Mouse (Mus musculus): ENCODE data around the gene Safb2.

The Safb2 gene

DNA sequence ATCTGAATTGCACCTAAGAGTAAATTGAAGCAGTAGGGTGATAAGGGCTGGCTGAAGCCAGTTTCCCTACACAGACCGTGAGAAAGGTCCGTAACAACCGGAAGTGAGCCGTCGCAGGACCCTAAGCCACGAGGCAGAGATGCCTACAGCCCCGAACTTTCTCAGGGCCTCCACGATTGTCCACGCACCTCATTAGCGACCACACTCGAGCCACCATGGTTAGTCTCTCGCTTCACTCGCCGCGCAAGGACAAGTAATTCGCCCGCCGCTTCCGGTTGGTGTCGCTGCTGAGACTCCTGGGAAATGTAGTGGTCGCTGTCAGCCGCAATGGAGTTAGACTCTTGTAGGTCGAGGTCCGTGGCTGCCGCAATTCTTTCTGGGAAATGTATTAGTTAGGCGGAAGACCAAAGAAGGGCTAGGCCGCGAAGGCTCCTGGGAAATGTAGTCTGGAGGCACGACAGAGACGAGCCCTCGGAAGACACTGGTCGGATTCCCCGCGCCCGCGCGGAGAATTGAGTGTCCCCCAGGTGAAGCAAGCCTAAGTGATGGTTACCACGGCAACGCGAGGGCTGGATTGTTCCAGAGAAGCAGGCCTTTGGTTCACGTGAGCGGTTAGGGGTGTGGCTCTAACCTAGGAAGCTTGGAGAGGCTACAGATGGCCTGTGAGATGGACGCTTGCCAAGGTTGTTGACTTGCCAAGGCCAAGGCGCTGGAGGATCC is 25.2 kb upstream of the Safb2 start, which contains the start of gene 2410015M20Rik:
Gene 2410015M20Rik (minus strand): TSS at position 320 of the 720 bp plus-strand sequence.
- DNase-seq (ENCODE audit: low read depth): peak; percentile 97

DNA sequence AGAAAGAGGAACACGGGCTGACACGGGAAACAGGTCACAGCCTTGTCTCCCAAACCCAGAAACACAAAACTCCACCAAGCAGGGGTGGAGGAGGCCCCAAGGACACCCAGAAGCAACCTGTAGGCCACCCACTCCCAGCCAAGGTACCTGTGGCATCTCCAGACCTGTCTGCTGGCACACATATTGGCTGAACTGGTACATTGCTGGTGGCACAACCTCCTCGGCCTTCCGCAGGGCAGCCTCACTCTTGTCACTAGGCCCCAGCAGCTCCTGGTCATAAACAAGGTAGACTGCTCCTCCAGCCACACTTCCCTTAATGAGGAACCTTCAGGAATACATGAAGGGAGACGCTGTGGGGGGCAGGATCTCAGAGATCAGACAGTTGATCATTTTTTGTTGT is 24.3 kb upstream of the Safb2 start:
- DNase-seq (ENCODE audit: low read depth): no peak

DNA sequence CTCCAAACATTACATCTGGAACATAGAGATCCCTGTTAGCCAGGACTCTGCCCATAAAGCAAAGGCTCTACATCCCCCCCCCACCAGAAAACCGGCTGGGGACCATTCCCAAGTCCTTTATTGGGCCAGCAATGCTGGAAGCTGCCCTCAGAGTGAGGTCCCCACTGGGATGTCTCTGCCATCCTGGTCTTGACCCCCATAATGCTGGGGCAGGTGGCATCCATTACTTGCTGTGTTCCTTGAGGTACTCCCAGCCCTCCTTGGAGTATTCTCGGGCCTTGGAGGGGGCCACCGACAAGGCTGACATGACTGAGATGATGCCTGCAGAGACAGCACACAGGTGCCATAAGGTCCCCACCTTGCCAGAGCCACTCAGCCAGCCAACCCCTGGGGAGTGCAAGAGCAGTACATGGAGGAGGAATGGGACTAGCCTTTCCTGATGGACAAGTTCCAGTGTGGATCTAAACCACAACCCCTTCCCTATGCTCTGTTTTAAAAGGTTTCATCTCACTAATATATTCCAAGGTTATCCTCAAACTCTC is 23.2 kb upstream of the Safb2 start:
- DNase-seq (ENCODE audit: low read depth): no peak

DNA sequence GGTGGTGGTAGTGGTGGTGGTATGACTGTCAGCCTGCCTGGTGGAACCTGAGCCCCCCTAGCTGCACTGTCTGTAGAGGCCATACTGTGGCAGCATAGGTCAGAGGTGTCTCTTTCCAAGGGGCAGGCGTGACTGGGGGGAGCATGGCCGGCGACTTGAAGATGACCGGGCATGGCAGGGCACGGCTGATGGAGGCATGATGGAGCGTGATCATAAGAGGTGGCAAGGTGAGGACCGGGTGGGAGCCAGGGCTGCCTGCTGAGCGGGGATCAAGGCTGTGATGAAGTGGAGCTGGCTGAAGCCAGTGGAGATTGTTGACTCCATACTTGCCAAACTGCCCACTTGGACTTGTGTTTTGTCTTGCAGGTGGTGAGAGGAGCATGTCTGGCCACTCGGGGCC is 21.0 kb upstream of the Safb2 start:
- DNase-seq (ENCODE audit: low read depth): no peak

DNA sequence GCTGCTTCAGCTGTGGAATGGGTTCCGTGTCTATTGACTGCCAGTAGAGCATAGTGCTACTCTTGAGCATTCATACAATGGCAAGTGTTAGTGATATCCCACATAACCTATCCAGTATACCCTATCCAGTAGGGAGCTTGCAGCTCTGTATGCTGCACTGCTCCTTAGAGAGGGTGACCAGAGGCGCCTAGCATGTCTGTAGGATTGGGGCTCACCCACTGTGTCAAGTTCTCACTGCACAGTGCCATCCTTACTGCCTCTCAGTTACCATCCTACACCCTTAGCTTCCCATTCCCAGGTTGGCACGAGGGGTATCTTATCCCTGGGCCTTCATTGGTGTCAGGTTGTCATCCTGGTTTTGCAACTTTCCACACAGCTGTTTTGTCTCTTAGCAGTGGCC is 20.0 kb upstream of the Safb2 start:
- no peak for DNase-seq (ENCODE audit: low read depth)

DNA sequence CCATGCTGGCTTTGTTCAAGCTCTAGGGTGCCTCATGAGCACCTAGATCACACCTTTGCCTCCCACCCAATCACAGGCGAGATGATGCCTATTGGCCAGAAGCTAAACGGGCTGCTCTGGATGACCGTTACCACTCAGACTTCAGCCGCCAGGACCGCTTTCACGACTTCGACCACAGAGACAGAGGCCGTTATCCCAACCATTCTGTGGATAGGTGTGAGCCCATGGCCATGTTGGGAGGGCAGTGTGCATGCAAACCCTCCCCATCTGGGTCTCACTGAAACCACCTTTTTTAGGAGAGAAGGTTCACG is 19.6 kb upstream of the Safb2 start:
- no peak for DNase-seq (ENCODE audit: low read depth)

DNA sequence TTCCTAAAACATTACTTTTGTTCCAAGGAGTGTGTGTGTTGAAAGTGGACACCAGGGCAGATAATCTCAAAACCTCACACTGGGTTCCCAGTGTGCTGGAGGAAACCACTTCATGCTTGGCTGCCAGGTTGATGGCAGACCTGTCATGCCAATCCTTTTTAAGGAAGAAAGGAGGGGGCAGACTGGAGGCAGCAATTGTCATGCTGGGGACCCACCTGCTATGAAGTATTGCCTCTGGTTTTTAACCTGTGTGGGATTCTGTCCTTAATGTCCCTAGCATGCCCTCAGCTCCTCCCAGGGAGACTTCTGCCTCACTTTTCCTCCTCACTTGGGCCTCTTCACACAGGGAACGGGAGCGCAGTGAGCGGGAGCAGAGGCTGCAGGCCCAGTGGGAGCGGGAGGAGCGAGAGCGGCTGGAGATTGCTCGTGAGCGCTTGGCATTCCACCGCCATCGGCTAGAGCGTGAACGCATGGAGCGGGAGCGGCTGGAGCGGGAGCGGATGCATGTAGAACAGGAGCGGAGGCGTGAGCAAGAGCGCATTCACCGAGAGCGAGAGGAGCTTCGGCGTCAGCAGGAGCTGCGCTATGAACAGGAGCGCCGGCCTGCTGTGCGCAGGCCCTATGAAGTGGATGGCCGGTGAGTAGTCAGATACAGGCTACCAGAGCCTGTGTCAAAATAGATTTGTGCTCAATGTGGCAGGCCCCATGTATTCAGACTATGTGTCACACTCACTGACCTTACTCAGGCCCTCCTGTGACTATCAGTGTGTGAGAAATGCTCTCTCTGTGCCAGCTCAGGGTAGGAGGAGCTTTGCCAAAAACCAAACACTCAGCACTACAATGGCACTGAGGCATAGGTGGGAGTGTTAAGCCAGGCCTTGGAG is 19.0 kb upstream of the Safb2 start:
- no peak for DNase-seq (ENCODE audit: low read depth)

DNA sequence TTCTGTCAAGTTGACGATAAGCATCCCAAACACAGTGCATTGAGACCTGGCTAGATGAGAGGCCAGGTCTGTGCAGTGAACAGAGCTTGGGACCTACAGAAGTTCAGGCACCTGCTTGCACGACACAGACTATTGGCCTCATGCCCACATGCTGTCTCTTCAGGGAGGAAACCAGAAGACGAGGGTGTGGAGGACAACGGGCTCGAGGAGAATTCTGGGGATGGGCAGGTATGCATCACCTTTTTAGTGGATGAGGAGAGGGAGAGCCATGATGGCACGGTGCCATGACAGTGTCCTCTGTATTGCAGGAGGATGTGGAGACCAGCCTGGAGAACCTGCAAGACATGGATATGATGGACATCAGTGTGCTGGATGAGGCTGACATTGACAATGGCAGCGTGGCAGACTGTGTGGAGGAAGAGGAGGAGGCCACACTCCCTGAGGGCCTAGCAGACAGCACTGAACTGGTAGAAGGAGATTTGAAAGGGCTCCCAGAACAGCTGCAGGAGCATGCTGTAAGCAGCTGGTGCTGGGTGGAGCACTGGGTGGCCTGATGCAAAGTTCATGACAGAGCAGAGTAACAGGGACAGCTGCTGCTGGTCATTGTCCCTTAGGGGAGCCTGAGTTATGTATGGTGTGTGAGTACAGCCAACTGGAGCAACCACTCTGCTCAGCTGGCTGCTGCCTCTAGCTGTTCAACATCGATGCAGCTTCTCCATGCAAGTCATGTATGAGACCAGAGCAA is 9.3 kb upstream of the Safb2 start:
- DNase-seq (ENCODE audit: low read depth): no peak

DNA sequence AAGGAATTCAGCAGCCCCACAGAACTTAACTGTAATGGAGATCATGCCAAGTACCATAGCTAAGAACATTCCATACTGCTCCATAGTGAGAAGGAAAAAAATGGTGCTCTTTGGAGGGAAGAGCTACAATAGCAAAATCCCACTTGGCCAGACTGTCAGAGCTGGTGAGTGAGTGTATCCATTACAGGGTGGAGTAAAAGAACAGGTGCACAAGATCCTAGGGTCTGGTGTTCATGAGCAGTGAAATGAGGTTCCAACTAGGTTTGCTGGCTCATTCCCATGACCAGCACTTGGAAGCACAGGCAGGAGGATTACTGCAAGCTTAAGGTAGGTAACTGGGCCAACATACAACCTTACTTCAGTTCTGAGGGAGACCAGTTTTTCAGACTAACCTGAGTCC is 8.2 kb upstream of the Safb2 start:
- no peak for DNase-seq (ENCODE audit: low read depth)

DNA sequence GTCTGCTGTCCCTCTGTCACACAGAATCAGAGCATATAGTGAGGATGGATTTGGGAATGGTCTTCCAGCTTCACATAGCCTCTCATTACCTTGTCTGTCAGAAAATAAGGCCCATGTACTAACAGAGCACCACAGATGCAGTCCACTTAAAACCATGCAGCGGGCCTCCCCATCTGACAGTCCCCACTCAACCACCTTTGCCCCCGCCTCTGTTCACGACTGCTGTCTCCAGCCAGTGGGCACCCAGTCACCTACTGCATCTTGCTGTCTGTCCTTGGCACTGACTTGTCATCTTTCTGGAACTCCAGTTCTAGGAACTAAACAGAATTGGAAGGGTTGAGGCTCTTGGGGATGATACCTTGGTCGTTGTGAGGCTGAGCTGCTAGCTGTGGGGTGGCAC is 4.5 kb upstream of the Safb2 start:
- DNase-seq (ENCODE audit: low read depth): no peak

DNA sequence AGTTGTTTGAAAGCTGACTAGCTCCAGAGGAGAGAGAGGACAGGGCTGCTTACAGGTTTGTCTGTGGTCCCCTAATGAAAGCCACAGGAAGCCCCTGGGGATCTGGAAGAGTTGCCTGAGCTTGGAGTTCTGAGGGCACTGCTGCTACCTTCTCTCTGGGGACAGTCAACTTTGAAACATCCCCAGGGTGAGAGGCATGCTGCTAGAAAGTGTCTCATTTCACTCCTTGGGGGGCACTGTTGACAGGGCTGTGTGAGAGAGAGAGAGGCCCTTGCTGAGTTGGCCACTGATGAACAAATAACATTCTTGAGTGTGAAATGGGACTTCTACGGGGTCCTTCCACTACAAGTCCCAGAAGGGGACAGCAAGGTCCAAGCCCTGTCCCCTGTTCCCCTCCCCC is 3.4 kb upstream of the Safb2 start:
- no peak for DNase-seq (ENCODE audit: low read depth)

DNA sequence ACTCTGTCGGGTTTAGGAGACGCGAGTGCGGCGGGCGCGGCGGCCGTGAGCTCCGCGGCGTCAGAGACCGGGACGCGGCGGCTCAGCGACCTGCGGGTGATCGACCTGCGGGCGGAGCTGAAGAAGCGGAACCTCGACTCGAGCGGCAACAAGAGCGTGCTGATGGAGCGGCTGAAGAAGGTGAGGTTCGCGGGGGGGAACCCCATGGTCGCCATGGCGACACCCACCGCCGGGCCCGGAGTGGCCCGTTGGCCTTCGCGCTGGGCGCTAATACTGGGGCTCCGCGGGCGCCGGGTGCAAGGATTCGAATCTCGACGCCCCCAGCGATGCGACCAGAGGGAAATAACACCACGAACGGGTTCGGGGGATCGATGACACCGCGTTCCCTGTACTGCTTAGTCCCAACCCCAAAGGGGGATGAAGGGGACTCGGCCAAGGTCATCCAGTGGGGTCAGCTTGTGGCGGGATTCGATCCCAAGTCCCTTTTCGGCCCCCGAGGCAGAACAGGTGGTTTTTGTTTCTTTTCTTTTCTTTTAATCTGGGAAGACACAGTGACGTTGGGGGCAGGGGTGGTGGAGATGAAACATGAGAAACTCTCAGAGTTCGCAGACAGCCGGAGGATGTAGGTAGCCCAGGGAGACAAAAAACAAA is 911 bp upstream of the Safb2 start:
- peak; percentile 25 for DNase-seq (ENCODE audit: low read depth)

DNA sequence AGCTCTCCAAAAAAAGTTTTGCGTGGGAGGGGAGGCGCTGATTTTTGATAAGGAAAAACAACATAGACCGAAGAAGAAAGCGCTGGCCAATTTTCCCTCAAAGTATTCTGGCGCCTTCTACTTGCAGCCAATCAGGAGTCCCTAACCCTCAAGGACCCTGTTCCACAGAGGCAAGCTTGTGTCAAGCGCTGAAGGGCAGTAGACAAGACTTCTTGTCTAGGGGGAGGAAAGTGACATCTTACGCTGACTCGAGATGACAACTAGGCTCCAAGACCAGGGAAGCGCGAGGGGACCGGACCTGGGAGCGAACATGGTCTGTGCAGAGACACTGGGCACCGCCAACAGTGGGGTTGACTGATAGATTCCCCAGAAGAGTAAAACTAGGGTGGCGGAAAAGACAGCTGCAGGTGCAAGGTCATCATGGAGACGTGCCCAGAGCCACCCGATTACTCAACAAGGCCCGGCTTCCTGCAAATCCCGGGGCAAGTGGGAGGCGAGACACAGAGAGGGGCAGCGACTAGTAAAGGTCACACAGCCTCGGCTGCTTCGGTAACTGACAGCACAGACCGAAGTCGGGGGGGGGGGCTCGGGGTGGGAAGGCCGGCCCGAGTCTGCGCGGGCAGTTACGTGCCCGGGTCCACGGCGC is 651 bp downstream of the Safb2 start:
- peak; percentile 34 for DNase-seq (ENCODE audit: low read depth)

DNA sequence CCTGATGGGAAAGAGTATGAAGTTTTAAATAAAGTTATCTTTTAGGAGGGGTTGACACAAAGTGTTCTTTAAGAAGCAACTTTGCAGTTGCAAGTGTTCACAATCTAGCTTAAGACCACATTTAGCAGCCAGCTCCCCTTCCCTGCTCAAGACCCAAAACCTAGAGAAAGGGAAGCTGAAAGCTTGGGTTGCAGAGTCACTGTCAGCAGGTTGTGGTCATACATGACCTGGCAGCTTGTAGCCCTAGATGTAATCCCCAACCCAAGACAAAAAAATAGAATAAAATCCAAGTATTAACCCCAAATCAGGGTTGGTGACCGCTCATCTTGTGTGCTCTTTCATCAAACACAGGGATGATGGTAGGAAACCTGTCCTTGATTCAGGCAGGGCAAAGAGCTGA is 1.3 kb downstream of the Safb2 start:
- DNase-seq (ENCODE audit: low read depth): no peak

DNA sequence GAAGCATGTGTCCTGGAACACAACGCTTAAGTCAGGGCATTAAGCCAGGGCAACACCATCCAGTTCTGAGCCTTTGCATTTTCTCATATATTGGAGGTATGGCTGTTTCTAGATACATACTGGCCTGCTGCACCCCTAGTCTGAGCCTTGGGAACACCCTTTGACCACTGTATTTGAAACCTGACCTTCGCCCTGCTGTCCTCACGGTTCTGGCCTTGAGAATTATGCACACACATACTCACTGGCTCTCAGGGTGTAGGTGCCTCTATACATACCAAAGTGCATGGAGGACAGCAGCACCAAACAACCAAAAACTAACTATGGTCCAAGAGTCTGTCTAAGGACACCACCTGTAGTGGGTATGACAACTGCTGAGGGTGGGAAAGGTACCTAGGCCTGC is 11.4 kb downstream of the Safb2 start:
- no peak for DNase-seq (ENCODE audit: low read depth)

DNA sequence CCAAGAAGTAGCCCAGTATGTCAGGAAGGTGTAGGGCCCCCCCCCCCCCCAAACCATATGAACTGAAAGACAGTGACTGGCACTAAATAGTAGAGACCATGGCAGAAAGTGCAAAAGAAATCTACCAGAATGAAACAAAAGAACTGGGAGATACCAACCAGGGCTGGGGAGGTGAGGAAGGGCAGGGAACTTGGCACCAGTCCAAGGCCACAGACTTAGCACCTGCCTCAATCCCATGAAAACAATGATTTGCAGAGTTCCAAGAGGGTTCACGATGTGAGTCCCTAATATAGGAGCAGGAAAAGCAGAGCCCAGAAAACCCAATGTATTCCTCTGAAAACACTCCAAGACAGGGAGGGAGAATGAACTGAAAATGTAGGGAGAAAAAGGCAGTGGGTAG is 12.2 kb downstream of the Safb2 start:
- DNase-seq (ENCODE audit: low read depth): no peak

DNA sequence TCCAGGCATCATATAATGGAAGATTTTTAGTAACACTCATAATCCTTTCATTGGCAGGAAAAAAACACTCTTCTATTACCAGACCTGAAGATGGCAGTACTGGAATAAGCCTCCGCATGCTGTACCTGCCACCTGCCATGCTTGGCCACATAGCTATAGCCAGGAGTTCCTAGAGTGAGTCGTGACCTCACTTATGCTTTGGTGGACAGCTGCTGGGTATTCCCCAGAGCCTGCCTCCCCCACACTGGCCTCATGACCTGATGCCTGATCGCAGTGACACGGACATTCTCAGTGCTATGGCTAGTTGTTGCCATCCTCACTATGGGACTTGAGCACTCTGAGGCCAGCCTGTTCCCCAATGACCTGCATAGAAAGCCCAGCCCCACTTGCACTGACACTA is 14.1 kb downstream of the Safb2 start:
- DNase-seq (ENCODE audit: low read depth): no peak

DNA sequence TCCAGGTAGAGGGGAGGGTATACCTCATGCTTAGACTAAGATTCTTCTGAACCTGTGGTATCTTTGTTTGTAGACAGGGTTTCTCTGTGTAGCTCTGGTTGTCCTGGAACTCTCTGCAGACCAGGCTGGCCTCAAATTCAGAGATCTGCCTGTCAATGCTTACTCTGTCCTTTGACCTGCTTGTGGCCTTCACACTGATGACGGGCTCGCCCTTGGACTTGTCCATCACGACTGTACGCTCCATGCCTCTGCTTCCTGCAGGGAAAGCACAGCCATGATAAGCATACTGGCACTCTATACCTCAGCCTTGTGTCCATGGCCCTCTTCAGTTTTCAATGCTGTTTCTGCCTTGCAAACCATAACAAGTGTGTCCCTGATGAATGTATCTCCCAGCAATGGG is 17.0 kb downstream of the Safb2 start:
- DNase-seq (ENCODE audit: low read depth): no peak

DNA sequence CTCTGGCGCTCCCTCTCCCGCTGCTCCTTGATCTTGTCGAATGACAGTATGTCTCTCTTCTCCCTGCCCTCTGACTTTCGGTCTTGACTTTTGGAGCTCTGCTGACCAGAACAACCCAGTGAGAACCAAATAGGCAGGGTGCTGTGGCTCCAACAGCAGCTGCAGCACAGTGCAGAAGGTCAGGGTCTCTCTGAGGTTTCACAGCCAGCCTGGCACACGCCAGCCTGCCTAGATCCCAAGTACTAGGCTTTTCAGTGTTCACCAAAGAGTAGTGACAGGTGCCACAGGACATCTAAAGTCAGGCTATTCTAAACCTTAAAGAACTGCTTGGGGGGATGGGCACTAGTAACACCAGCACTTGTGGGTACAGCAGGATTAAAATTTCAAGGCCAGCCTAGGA is 17.5 kb downstream of the Safb2 start:
- no peak for DNase-seq (ENCODE audit: low read depth)

DNA sequence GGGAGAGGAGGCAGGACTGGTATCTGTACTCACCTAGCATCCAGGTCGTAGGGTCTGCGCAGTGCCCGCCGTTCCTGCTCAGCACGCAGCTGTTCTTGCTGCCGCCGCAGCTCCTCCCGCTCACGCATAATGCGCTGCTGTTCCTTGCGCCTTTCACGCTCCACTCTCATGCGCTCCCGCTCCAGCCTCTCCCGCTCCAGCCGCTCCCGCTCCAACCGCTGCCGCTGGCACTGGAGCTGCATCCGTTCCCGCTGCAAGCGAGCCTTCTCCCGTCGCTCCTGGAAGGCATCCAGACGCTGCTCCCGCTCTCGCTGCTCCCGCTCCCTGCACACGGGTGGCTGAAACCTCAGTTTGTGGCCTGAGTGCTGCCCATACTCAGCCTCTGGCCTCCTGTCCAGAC is 18.1 kb downstream of the Safb2 start:
- no peak for DNase-seq (ENCODE audit: low read depth)

DNA sequence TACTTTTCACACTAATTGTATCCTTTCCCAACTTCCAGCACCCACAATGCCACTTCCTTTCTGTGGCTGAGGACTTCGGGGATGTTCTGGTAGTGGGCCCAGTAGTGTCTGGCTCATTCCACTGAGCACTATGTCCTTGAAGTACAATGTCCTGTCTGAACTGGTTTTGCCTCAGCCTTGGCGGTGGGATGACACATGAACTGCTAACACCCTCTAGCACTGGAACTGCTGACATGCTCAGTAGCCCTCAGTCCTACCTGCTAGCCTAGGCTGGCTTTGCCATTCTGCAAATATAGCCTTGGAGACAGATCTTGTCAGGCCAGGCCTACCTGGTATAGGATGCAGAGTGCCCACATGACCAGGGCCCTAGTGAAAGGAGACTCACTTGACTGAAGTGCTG is 22.5 kb downstream of the Safb2 start:
- DNase-seq (ENCODE audit: low read depth): no peak

DNA sequence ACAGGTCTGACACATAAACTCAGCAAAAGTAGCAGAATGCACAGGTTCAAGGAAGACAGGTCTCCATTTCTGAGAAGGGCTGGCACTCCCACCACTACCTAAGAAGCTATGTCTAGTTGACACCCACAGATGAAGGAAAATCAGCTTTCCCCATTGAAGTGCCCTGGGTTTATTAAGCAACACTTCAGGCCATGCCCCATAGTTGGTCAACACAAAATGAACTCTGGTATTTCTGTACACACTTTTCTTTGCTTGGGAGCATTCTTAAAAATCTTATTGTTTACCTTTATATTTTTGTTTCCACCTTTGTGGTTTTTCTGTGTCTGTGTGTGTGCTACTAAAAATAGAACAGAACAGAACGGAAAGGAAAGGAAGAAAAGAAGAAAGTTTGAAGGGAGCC is 24.3 kb downstream of the Safb2 start:
- no peak for DNase-seq (ENCODE audit: low read depth)
